Mouse (Mus musculus): ENCODE measurements at regions not wholly inside any gene's neighbourhood (a gene's known extent, or its start where the extent isn't known, plus 50 kb on each side); places are given as distances from the start of the nearest gene placed in this dataset.

GRCm38 (mm10) chr13:44319511-44319910 is 409.8 kb upstream of the Jarid2 start:
- DNase-seq (ENCODE audit: extremely low spot score in 1 of 2, low spot score in 1 of 2), result no peak

GRCm38 (mm10) chr13:44320311-44320710 is 409.0 kb upstream of the Jarid2 start:
- DNase-seq (ENCODE audit: extremely low spot score in 1 of 2, low spot score in 1 of 2), result no peak

GRCm38 (mm10) chr13:44321009-44321596 is 408.2 kb upstream of the Jarid2 start:
- peak in 1 of 2 experiments; percentile 55 for DNase-seq (ENCODE audit: extremely low spot score in 1 of 2, low spot score in 1 of 2)

GRCm38 (mm10) chr13:44328416-44328815 is 400.9 kb upstream of the Jarid2 start:
- DNase-seq (ENCODE audit: extremely low spot score in 1 of 2, low spot score in 1 of 2), result no peak

- no peak for DNase-seq (ENCODE audit: extremely low spot score in 1 of 2, low spot score in 1 of 2)
Observed at GRCm38 (mm10) chr13:44329161-44329560, 400.1 kb upstream of the Jarid2 start.

- no peak for DNase-seq (ENCODE audit: extremely low spot score in 1 of 2, low spot score in 1 of 2)
Observed at GRCm38 (mm10) chr13:44329701-44330100, 399.6 kb upstream of the Jarid2 start.

- DNase-seq (ENCODE audit: extremely low spot score in 1 of 2, low spot score in 1 of 2), result no peak
Observed at GRCm38 (mm10) chr13:44332716-44333240, 396.5 kb upstream of the Jarid2 start.

GRCm38 (mm10) chr13:44339061-44339741 is 390.1 kb upstream of the Jarid2 start:
- no peak for DNase-seq (ENCODE audit: extremely low spot score in 1 of 2, low spot score in 1 of 2)

GRCm38 (mm10) chr13:44345094-44345493 is 384.2 kb upstream of the Jarid2 start:
- DNase-seq (ENCODE audit: extremely low spot score in 1 of 2, low spot score in 1 of 2), result no peak

GRCm38 (mm10) chr13:44346636-44347035 is 382.6 kb upstream of the Jarid2 start:
- no peak for DNase-seq (ENCODE audit: extremely low spot score in 1 of 2, low spot score in 1 of 2)

GRCm38 (mm10) chr13:44347662-44348061 is 381.6 kb upstream of the Jarid2 start:
- DNase-seq (ENCODE audit: extremely low spot score in 1 of 2, low spot score in 1 of 2), result no peak

- DNase-seq (ENCODE audit: extremely low spot score in 1 of 2, low spot score in 1 of 2), result no peak
Observed at GRCm38 (mm10) chr13:44353899-44354298, 375.4 kb upstream of the Jarid2 start.

- DNase-seq (ENCODE audit: extremely low spot score in 1 of 2, low spot score in 1 of 2), result no peak
Observed at GRCm38 (mm10) chr13:44355771-44356221, 373.5 kb upstream of the Jarid2 start.

GRCm38 (mm10) chr13:44356981-44357380 is 372.3 kb upstream of the Jarid2 start:
- no peak for DNase-seq (ENCODE audit: extremely low spot score in 1 of 2, low spot score in 1 of 2)

GRCm38 (mm10) chr13:44359344-44359743 is 369.9 kb upstream of the Jarid2 start:
- no peak for DNase-seq (ENCODE audit: extremely low spot score in 1 of 2, low spot score in 1 of 2)

GRCm38 (mm10) chr13:44360016-44360415 is 369.3 kb upstream of the Jarid2 start:
- DNase-seq (ENCODE audit: extremely low spot score in 1 of 2, low spot score in 1 of 2), result no peak

- DNase-seq (ENCODE audit: extremely low spot score in 1 of 2, low spot score in 1 of 2), result peak in 1 of 2 experiments; percentile 9
Observed at GRCm38 (mm10) chr13:44360725-44361290, 368.5 kb upstream of the Jarid2 start.

GRCm38 (mm10) chr13:44362293-44363005 is 366.8 kb upstream of the Jarid2 start:
- DNase-seq (ENCODE audit: extremely low spot score in 1 of 2, low spot score in 1 of 2), result no peak

GRCm38 (mm10) chr13:44363016-44363415 is 366.3 kb upstream of the Jarid2 start:
- no peak for DNase-seq (ENCODE audit: extremely low spot score in 1 of 2, low spot score in 1 of 2)

- DNase-seq (ENCODE audit: extremely low spot score in 1 of 2, low spot score in 1 of 2), result no peak
Observed at GRCm38 (mm10) chr13:44369301-44369700, 360.0 kb upstream of the Jarid2 start.

GRCm38 (mm10) chr13:44372361-44372877 is 356.9 kb upstream of the Jarid2 start:
- DNase-seq (ENCODE audit: extremely low spot score in 1 of 2, low spot score in 1 of 2), result no peak

Data from frontal cortex, adult 2 months (tissue).